Mouse (Mus musculus) natural killer cell, adult 2 months (primary cell): ENCODE data around the gene Igdcc4.

Experiments
- DNase-seq, 2 experiments: peaks; one replicate each; pipeline ENCODE4 v3.0.0; 2022; ENCODE audit warnings: low spot score in 2 of 2

Igdcc4 gene

DNA sequence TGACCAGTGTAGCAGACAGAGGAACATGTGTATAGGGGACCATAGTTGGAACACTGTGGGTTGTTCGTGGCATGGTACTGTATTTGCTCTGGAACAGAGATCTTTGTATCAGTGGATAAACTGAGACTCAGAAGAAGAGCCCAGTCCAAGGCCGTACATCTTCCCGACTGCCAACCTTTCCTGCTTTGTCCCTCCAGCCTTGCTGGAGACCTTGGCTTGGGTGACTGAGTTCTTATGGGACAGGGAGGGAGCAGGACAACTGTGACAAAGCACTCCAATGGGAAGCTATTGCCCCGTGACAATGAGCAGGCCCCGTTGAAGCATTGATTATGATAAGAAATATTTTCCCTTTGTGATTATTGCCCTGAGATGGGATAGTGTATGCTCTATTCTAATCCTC is 10.4 kb downstream of the Igdcc4 start:
- DNase-seq: no peak

DNA sequence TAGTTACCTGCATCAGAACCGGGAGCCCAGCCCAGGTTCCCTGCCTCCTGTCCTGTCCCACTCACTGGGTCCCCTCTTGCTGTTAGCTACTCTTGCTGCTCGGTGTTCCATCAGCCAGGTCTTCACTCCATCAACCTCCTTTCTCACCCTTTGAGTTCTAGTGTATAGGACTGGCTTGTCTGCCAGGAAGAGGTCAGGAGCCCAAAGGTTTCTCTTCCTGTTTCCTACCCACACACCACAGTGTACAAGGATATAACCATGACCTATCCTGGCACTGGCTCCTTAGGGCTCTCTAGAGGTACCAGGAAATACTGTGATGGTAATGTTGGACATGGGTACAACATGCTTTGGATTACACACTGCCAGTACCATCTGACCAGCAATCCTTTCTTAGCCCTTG is 12.4 kb downstream of the Igdcc4 start:
- no peak for DNase-seq

DNA sequence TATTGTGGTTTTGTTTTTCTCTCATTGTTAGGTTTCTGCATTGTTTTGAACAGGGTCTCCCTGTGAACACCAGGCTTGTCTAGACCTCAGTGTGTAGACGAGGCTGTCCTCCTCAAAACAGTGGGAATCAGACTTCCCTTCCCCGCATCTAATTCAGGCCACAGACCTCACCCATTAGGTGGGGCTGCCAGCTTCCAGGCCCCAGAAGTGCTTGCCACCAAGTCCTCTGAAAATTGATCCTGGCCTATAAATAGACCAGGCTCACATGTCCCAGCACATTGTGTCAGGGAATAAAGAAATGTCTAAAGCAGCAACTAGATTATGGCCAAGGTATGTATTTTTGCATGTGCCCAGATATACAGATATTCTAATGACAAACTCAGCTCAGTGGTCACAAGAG is 14.6 kb downstream of the Igdcc4 start:
- no peak for DNase-seq

DNA sequence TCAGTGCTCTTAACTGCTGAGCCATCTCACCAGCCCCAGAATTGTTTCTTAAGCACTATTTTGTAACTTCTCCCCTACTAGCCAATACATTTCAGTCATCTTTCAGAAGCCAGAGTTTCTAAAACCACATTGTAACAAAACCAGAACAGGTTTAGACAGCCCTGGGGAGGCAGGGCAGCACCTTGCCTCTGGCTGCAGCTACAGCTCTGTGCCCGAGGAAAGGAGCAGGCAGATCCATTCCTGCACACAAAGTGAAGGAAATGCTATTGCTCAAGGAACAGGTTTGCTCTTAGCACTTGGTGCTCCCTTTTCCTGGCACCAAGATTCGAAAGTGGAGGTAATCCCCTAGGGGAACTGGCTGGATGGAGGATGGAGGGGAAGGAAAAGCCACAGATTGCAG is 16.2 kb downstream of the Igdcc4 start:
- no peak for DNase-seq

DNA sequence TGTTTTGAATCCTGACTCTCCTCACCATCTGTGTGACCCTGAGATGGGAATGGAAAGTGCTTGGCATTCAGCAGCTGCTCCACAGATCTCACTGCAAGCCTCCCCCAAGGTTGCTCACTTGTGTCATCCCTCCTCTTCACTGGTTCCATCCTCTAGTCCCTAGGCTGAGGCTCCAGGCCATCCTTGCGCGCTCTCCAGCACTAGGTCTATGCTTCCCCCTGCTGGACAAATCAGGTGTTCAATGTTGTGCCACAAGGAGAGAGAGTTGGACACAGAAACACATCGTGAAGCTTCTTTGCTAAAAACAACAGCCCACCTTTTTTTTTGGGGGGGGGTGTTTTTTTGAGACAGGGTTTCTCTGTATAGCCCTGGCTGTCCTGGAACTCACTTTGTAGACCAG is 19.6 kb downstream of the Igdcc4 start:
- peak in 1 of 2 experiments; percentile 43 for DNase-seq

DNA sequence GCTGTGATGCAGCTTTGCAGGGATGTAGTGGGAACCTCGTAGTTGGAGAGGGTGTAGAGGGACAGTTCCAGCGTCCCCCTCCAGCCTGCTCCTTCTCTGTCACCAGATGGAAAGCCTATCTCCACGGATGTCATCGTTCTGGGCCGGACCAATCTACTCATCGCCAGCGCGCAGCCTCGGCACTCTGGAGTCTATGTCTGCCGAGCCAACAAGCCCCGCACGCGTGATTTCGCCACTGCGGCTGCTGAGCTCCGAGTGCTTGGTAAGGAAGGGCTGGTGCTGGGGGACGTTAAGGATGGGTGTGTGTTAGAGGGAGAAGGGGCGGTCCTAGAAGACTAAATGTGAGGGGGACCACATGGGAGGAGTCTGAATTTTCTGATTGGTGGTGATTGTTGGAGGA is 21.3 kb downstream of the Igdcc4 start:
- DNase-seq: no peak

DNA sequence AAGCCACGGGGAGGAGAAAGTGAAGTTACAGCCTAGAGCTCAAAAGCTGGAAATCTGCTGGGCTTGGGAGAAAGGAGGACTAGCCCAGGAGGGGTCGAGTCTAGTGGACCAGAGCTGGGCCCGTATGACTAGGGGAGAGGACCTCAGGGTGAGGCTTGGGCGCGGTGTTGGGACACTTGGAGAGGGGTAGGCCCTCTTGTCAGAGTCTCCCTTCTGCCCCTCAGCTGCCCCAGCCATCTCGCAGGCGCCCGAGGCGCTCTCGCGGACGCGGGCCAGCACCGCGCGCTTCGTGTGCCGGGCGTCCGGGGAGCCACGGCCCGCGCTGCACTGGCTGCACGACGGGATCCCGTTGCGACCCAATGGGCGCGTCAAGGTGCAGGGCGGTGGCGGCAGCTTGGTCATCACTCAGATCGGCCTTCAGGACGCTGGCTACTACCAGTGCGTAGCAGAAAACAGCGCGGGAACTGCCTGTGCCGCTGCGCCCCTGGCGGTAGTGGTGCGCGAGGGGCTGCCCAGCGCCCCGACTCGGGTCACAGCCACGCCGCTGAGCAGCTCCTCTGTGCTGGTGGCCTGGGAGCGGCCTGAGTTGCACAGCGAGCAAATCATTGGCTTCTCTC is 22.4 kb downstream of the Igdcc4 start:
- peak in 1 of 2 experiments; percentile 34 for DNase-seq

DNA sequence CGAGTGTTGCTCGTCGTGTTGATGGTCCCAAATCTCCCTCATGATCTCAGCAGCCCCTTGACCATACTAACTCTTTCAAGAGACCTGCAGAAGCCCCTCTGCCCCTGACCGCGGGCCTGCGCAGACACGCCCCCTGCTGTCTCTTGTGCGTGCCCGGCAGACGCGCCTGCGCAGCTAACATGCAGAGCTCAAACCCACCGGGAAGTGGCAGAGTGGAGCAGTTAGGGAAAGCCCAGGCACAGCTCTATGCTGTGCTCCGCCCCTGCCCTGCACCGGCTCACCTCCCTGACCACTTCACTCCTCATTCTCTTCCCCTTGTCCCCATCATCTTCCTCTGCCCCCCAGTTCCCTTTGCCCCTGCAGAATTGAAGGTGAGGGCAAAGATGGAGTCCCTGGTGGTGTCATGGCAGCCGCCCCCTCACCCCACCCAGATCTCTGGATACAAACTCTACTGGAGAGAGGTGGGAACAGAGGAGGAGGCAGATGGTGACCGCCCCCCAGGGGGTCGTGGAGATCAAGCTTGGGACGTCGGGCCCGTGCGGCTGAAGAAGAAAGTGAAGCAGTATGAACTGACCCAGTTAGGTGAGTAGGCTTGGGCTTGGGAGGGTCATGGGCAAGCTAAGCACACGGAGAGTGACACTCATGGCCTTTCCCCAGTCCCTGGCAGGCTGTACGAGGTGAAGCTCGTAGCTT is 27.0 kb downstream of the Igdcc4 start:
- peak; percentile 32 to 41 for DNase-seq

DNA sequence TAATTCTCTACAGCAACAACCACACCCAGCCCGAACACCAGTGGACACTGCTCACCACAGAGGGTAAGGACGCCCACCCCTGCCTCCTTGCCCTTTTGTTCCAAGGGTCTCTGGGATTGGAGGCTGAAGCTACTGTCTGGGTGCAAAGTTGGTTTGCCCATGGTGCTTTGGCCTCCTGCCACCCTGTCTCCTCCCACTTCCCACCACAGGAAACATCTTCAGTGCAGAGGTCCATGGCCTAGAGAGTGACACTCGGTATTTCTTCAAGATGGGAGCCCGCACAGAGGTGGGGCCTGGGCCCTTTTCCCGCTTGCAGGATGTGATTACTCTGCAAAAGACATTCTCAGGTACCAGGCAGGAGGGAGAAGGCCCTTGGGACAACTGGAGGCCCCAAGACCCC is 30.4 kb downstream of the Igdcc4 start:
- no peak for DNase-seq

DNA sequence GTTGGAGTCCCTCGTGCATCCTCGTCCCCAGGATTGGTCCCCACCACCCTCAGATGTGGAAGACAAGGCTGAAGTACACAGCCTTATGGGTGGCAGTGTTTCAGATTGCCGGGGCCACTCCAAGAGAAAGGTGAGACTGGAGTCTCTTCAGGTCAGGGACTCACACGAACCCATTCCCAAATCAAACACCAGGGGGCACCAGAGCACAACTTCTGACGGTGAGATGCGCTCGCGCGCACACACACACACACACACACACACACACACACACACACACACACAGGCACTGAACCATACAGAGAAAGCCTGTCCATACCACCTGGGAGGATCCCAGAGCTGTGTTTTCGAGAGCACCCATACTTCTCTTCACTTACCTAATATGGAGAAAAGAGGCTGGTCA is 32.5 kb downstream of the Igdcc4 start:
- DNase-seq: peak; percentile 70 to 79

DNA sequence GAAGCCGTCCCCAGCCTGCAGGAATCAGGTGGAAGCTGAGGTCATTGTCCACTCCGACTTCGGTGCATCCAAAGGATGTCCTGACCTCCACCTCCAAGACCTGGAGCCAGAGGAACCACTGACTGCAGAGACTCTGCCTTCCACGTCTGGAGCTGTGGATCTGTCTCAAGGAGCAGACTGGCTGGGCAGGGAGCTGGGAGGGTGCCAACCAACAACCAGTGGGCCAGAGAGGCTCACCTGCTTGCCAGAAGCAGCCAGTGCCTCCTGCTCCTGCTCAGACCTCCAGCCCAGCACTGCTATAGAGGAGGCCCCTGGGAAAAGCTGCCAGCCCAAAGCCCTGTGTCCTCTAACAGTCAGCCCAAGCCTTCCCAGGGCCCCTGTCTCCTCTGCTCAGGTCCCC is 33.8 kb downstream of the Igdcc4 start:
- no peak for DNase-seq

DNA sequence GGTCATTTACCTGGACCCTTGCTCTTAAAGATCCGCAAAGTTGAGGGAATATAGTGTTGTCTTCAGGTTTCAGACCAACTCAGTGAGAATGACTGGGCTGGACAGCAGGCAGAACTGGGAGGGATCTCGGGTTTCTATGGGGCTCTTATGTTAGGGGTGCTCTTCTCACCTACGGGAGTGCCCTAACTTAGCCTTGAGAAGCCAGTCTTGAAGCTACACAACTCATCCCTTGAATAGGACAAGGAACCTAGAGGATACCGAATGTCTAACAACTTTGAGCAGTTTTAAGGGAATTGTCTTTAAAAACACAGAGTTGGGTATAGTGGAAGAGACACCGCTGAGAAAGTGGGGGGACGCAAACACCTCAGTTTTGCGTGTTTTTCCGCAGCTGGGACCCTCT is 39.2 kb downstream of the Igdcc4 start:
- DNase-seq: no peak

DNA sequence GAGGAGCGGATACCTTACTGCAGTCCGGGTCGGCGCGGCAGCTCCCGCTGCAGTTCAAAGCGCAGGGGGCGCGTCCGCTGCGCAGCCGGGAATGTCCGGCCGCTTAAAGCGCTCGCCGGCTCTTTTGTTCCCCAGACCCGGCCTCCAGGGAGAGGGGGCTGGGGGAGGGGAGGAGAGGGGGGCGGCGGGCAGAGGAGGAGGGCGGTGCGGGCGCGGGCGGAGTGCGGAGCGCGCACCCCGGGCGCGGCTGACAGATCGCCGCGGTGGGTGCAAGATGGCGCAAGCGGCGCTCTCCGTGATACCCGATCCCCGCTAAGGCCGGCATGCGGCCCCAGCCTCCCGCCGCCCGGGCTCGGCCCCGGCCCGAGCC is 39.6 kb downstream of the Igdcc4 start, which contains the start of gene Igdcc3:
TSS of gene Igdcc3 (plus strand) at position 254 of the 370 bp plus-strand sequence.
- no peak for DNase-seq

DNA sequence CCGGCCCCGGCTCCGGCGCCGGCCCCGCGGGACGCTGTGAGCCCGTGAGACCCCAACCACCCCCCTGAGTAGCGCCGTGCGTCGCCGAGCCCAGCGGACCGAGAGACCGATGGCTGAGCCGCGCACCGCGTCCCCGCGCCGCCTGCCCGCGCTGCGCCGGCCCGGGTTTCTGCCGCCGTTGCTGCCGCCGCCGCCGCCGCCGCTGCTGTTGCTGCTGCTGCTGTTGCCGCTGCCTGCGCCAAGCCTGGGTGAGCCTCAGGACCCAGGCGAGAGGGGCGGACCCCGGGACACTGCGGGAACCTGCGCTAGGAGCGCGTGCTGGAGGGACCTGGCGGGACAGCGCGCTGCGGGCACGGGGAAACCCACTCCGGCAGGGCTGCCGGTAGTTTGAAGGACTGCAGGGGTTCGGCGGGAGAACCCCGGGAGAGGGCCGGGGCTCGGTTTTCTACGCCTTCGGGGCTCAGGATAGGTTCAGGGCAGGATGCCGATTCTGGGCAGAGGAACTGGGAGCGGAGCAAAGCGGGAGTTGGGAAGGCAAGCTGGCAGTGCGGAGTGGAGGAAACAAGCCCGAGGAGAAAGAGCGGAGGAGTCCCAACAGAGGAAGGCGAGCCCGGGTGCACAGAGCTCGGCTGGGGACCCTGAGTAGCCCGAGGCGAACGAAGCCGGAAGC is 40.2 kb downstream of the Igdcc4 start:
- DNase-seq: peak in 1 of 2 experiments; percentile 15

DNA sequence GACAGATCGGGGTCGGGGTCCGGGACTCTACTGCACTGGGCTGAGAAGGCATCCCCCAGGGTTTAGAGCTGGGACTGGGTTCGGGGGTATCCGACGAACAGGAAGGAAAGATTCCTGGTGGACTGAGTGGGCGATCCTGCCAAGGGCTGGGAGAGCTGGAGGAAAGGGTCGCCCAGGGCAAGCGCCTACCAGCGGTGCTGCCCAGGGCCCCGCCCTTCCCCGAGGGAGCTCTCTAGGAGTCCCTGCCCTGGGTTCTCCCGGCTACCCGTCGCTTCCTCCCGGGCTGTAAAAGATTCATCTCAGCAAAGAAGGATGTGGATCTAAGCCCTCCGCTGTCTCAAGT is 40.7 kb downstream of the Igdcc4 start:
- no peak for DNase-seq

DNA sequence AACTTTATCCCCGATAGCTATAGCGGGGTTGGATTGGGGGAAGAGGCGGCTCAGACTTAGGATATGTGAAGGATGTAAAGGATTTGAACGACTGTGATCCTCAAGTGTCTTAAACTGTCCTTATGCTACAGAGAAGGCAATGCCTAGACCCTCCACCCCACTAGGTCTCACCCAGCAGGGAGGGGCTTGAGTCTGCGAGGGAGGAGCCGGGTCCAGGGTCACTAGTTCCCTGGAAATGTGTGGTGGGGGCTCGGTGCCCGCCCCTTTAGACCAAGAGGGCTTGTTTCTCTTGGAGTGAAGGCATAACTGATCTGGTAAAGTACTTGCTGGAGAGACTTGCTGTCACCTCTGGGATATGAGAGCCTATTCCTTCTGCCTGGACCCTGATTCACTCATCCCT is 41.1 kb downstream of the Igdcc4 start:
- DNase-seq: no peak

DNA sequence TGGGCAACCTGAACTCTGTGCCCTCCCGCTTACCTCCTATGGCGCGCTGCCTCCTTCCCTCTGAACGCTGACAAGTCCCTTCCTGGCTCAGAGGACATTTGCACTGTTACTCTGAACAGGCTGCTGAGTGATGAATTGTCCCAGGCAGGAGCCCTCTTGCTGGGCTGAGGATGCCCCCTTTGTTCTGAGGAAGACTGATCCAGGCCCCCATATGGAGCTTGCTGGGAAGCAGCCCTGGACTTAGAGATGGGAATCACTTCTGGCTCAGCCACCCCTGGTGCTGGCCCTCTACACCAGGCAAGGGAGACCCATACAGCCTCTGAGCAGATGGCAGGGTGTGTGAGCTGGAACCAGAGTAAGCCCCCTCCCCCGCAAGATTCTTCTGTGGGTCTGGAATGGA is 44.7 kb downstream of the Igdcc4 start:
- no peak for DNase-seq

DNA sequence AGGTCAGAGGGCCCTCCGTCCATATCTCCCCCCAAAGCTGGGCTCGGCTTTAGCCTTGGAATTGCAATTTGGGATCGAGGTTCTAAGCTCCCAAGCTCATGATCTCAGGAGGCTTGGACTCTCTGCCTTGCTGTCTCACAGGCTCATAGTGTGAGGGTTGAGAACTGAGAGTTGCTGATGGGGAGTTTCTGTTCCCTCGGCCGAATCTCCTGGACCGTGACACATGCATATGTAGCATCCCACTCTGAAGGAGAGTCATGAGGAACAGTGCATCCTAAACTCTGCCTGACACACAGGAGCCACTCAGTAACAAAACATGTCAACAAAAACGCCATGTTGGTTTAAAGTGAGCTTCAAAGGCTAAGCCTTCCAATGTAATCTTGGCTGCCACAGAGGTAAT is 47.2 kb downstream of the Igdcc4 start:
- DNase-seq: no peak

DNA sequence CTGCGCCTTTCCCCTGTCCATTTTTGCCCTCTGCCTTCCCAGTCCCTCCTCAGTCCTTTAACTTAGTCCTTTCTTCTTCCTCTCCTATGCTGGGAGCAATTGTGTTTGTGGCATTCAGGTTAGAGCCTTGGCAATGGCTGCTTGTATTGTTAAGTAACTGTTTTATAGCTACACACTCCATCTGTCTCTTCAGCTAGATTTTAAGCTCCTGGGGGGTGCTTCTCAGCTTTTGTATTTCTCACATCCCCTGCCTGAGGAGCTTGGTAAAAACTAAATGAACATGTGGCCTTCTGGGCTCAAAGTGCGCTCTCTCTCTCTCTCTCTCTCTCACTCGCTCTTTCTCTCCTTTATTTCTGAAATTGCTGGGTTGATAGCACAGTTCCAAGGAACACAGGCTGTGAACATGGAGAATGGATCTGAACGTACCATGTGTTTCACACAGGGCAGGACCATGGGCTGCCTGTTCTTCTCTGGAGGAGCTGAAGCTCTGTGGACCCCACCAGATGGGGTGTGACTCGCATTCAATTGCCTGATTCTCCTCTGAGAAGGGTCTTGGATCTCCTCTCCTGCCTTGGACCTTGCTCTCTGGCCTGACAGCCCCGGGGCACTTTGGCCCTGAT is 51.5 kb downstream of the Igdcc4 start:
- DNase-seq: no peak

DNA sequence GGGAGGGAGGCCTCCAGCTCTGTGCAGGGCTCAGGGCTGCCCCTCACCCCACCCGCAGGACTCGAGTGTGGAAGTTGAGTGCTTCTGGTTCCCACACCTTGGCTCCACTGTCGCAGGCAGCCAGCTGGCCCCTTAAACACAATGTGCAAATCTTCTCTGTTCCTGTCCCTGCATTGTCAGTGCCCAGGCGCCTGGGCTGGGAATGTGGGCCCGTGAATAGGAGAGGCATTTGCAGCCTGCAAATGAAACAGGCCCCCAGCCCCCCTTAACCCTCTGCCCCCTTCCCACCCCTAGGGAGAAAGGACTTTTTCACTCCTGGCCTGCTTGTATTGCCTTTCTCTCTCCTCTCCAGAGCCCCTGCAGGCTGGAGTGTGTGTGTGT is 52.0 kb downstream of the Igdcc4 start:
- no peak for DNase-seq

DNA sequence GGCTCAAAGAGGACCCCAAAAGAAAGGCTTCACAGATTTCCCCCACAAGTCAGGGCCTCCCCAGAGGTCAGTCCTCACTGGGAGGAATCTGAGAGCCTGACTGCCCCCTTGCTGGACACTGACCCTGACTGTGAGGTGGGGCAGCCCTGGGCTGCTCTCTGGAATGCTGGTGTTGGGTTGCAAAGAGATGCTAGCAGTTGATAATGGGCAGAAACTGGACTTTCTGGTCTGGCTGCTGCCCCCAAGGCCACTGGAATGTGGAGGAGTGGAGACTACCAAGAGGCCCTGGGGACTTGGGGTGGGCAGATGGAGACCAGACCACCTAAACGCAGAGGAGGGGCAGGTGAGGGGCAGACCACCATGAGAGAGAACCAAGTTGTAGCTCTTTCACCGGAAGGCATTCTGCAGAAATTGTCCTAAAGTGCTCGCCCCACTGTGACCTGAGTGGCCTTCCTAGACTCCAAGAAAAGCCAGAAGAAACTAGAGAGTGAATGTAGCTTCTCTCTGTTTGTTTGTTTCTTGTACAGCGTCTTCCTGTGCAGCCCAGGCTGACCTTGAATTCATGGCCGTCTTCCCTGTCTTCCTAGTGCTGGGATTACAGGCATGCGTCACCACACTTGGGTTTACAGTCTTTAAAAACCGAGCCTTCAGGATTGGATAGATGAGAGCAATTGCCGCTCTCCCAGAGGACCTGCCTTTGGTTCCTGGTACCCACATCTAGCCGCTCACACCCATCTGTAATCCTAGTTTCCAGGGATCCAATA is 53.6 kb downstream of the Igdcc4 start:
- DNase-seq: no peak

DNA sequence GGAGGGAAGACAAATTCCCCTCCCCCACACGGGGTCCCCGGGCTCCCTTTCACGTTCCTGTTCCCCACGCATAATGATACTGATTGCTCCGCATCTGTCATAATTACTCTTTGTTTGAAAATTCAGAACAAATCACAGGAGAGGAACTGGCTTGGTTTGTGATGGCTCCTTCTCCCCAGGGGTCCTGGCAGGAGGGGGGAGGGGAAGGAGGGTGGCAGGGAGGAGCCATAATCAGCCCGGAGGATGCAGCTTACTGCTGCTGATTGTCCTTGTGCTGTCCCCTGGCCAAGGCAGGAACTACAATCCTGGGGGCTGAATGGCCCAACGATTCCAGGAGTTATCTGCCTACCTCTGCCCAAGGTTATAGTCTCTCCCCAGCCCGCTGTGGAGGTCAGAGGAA is 55.3 kb downstream of the Igdcc4 start:
- no peak for DNase-seq
